Comparison of ENCODE assay signal across 8 mouse cellular contexts in the genomic region with DNA sequence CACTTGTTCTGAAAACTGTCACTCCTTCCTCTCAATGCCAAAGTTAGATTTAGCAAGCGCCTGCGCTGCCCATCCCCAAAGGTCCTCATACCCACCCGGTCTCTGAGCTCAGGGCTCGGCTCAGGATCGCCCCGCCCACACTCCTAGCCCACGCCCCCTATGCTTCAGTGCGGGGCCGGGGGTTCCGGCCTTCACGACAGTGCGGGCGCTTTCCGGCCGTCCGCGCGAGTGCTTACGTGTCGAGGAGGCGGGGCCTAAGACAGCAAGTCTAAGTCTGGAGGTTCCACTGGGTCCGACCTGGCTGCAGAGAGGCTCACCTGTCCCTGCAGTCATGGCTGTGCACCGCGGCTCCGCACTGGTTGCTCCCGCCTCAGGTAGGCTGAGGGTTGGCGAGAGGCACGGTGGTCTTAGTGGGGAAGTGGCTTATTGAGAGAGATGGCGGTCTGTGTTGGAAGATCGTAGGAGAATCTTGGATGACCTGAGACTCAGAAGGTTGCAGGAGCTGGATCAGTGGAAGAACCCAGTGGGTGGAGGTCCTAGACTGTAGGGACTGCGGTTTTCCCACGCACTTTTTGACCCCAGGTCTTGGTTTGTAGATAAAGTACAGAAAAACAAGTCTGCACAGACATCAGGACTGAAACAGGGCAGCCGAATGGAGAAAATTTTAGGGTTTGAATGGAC. TPM values are rescaled to one million over a fixed set of nuclear protein-coding genes. Genes with fewer than 3 reads are reported as not detected.
DNase-seq lines count a peak whose midpoint lies in the region; ATAC-seq lines count a peak whose summit lies in the region.

A gene (plus strand): TSS at position 233 of the 681 bp plus-strand sequence.

- no peak within 1 kb of the TSS for H3K27ac ChIP-seq in hindbrain, embryonic 11.5 days (ENCODE audit: low read depth, low read length)

- WGBS in hindbrain, embryonic 11.5 days: 2% methylated on average over 33 of the region's 33 CpGs

- DNase-seq in MN1 (ENCODE audit: low spot score): peak; percentile 95
- DNase-seq in cerebellum, adult 9-10 months: peak; percentile 94
- DNase-seq in frontal cortex, adult 2 months (ENCODE audit: extremely low spot score in 1 of 2, low spot score in 1 of 2): peak; percentile 90 to 91
- DNase-seq in hindbrain, embryonic 11.5 days (ENCODE audit: low spot score): peak; percentile 97
- DNase-seq in layer of hippocampus, postnatal 14 days (ENCODE audit: low spot score in 2 of 2): peak; percentile 86 to 92
- peak; percentile 97 for DNase-seq in lung, postnatal 14 days
- peak; percentile 81 for DNase-seq in retina, adult 2 months (ENCODE audit: low read depth, low spot score)
- peak; percentile 95 to 96 for DNase-seq in thymus, postnatal 36 days

- peak within 1 kb of the TSS; percentile 86 for H3K4me2 ChIP-seq in hindbrain, embryonic 11.5 days (replicated peaks; ENCODE audit: low read depth, low read length)

- H3K4me1 ChIP-seq in hindbrain, embryonic 11.5 days (replicated peaks; ENCODE audit: control insufficient read depth, insufficient read depth, low read length): 0 out of 2 replicates have a peak, but pooled peaks cover 2% of the 10 kb centered on the region

- no peaks in the 10 kb centered on the region; the same call in 1 of the 2 replicates for H3K36me3 ChIP-seq in hindbrain, embryonic 11.5 days (ENCODE audit: control insufficient read depth, insufficient read depth, low read length)

- H3K9me3 ChIP-seq in hindbrain, embryonic 11.5 days (ENCODE audit: control insufficient read depth, low read length): no peaks in the 10 kb centered on the region

- H3K27me3 ChIP-seq in hindbrain, embryonic 11.5 days (ENCODE audit: control insufficient read depth, insufficient read depth, low read length): no peaks in the 10 kb centered on the region

- peak within 1 kb of the TSS; percentile 79 for H3K4me3 ChIP-seq in hindbrain, embryonic 11.5 days (ENCODE audit: low read depth, low read length)

- peak; percentile 94 for ATAC-seq in hindbrain, embryonic 11.5 days (ENCODE audit: low FRiP score)

- peak within 1 kb of the TSS; percentile 82 for H3K9ac ChIP-seq in hindbrain, embryonic 11.5 days (ENCODE audit: low read depth, low read length)

RNA-seq across cellular contexts. Expression of the gene that starts here (rescaled TPM):
- 20.3 and 24.4 TPM in 2 replicates for polyA plus RNA-seq in frontal cortex, adult 2 months (2012; rRNA removed)
- polyA plus RNA-seq in hindbrain, embryonic 11.5 days (2014; fragmentation: Nextera tagmentation; extraction: Ambion mirVana): 12.9 and 13.1 TPM in 2 replicates
- 10 to 100 TPM; 21.0 to 22.1 TPM for total RNA-seq in layer of hippocampus, postnatal 14 days (2021)
